Comparison of ENCODE assay signal across 18 mouse cellular contexts in the genomic region with DNA sequence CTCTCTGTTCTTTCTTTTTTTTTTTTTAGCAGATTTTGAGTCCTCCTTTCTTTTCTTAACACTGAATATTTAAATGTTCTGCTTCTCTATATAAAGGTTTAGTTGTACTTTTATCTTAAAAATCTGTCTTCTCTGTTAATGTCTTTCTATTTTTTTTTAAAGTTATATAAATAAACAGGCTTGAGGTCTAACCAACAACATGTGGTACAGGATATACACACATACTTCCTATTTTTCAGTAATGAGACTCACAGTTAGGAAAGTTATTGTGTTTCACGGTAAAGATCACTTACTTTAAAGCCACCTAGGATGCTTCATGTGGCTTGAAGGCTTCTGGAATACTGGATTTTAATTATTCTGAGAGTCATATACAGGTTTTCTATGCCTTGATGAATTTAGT.
"Had no signal": no experiment of that assay in that cellular context is flagged by ENCODE, and none has a peak within 500 bp of the region (broad histone marks: within the 10 kb centered on the region; RNA-seq: fewer than 3 reads in every experiment).

No protein-coding gene starts in this region.

- DNase-seq: lung, adult 18-20 months; lung, embryonic 14.5 days; lung, postnatal 10 days; lung, postnatal 4 days; retina, postnatal 1 day; right cerebral cortex, adult 18-20 months; right cerebral cortex, postnatal 25 days; right cerebral cortex, postnatal 4 days; spleen, adult 18-20 months; thymus, adult 18-20 months; thymus, postnatal 25 days; thymus, postnatal 4 days had no signal

- H3K9me3 ChIP-seq: midbrain, embryonic 10.5 days; midbrain, embryonic 12.5 days; neural tube, embryonic 13.5 days; neural tube, embryonic 15.5 days had no signal

- H3K9ac ChIP-seq: lung, embryonic 14.5 days; midbrain, embryonic 12.5 days; neural tube, embryonic 13.5 days; neural tube, embryonic 15.5 days had no signal

- ATAC-seq: midbrain, embryonic 16.5 days had no signal

- H3K36me3 ChIP-seq: midbrain, embryonic 10.5 days; midbrain, embryonic 12.5 days; neural tube, embryonic 13.5 days; neural tube, embryonic 15.5 days had no signal

- H3K4me3 ChIP-seq: midbrain, embryonic 10.5 days; midbrain, embryonic 12.5 days; myocyte; neural tube, embryonic 13.5 days; neural tube, embryonic 15.5 days had no signal

- H3K27me3 ChIP-seq: midbrain, embryonic 12.5 days; neural tube, embryonic 13.5 days; neural tube, embryonic 15.5 days had no signal

- H3K27ac ChIP-seq: midbrain, embryonic 12.5 days; neural tube, embryonic 13.5 days; neural tube, embryonic 15.5 days had no signal
